Mouse (Mus musculus) liver, adult 2 months (tissue): Measurements from ENCODE around the gene Fgf15.

ENCODE experiments used
- CTCF ChIP-seq: fragments of 200-500 bp; IDR thresholded peaks from 2 replicates; pipeline ENCODE4 v1.5.1; 2011; ENCODE audit warnings: low read depth, low read length, control low read depth
- POLR2A ChIP-seq: fragments of 200-500 bp; IDR thresholded peaks from 2 replicates; pipeline ENCODE4 v1.6.1; 2011; ENCODE audit warnings: low read length, control low read depth; ENCODE audit not compliant: insufficient read depth; ENCODE audit errors: extremely low read depth

DNA sequence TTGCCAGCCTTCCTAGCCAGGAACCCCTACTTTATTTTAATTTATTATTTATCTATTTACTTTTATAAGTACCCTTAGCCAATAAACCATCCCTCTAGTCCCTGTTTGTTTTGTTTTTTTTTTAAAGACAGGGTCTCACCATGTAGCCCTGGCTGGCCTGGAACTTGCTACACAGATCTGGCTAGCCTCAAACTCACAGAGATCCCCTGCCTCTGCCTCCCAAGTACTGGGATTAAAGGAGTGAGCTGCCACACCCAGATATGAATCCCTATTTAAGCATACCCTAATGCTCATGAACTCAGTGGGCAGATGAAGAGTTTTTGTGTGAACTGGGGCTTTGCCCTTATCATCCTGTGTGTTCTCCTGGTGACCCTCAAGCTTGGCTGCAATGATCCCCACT is 49.3 kb upstream of the Fgf15 start, which contains the start of gene Fgf4:
- TF ChIP-seq CTCF (no peak), POLR2A (no peak)
